ENCODE assay signal across 32 mouse cellular contexts in genomic region chr6:34919146-34919545, GRCm38 (mm10). TPM values are rescaled to one million over a fixed set of nuclear protein-coding genes. Genes with fewer than 3 reads are reported as not detected.
"Had no signal": no experiment of that assay in that cellular context is flagged by ENCODE, and none has a peak within 500 bp of the region (broad histone marks: within the 10 kb centered on the region; RNA-seq: fewer than 3 reads in every experiment).

No protein-coding gene starts in this region.

- H3K4me3 ChIP-seq: gastrocnemius, adult 2 months; heart, embryonic 13.5 days; heart, embryonic 15.5 days; hindbrain, embryonic 10.5 days; hindbrain, embryonic 12.5 days; intestine, embryonic 15.5 days; layer of hippocampus, adult 2 months; limb, embryonic 12.5 days; liver, embryonic 13.5 days; liver, embryonic 15.5 days had no signal

- H3K36me3 ChIP-seq: heart, embryonic 13.5 days; heart, embryonic 15.5 days; hindbrain, embryonic 10.5 days; hindbrain, embryonic 12.5 days; intestine, embryonic 15.5 days; limb, embryonic 12.5 days; liver, embryonic 13.5 days; liver, embryonic 15.5 days had no signal

- H3K4me1 ChIP-seq: heart, embryonic 15.5 days; hindbrain, embryonic 12.5 days; intestine, embryonic 15.5 days had no signal

- H3K27me3 ChIP-seq: heart, embryonic 13.5 days; heart, embryonic 15.5 days; hindbrain, embryonic 12.5 days; intestine, embryonic 15.5 days; limb, embryonic 12.5 days; liver, embryonic 13.5 days; liver, embryonic 15.5 days had no signal

- DNase-seq: gastrocnemius, adult 2 months; gastrocnemius, postnatal 10 days; gastrocnemius, postnatal 25 days; heart, adult 18-20 months; heart, postnatal 14 days; heart, postnatal 4 days; kidney, adult 18-20 months; kidney, adult 8-10 months; kidney, postnatal 10 days; kidney, postnatal 25 days; kidney, postnatal 4 days; layer of hippocampus, postnatal 36 days; left cerebral cortex, postnatal 4 days; liver; liver, embryonic 13.5 days had no signal

- ATAC-seq: hindbrain, embryonic 16.5 days; inflammation-experienced regulatory T-cells, adult 6 months; intestine, embryonic 15.5 days; intestine, postnatal 0 days had no signal

- H3K27ac ChIP-seq: gastrocnemius, adult 2 months; heart, embryonic 13.5 days; heart, embryonic 15.5 days; hindbrain, embryonic 10.5 days; hindbrain, embryonic 12.5 days; hindbrain, embryonic 14.5 days; intestine, embryonic 15.5 days; layer of hippocampus, adult 2 months; limb, embryonic 12.5 days; liver, embryonic 13.5 days; liver, embryonic 15.5 days had no signal

- H3K9me3 ChIP-seq: heart, embryonic 13.5 days; heart, embryonic 15.5 days; hindbrain, embryonic 10.5 days; hindbrain, embryonic 12.5 days; intestine, embryonic 15.5 days; limb, embryonic 12.5 days; liver, embryonic 13.5 days; liver, embryonic 15.5 days had no signal

RNA-seq across cellular contexts. Expression of gene Stra8, which starts 0.8 kb away (rescaled TPM):
- polyA plus RNA-seq: heart, embryonic 11.5 days; heart, embryonic 13.5 days; heart, embryonic 15.5 days; heart, postnatal 0 days; hindbrain, embryonic 10.5 days; hindbrain, embryonic 12.5 days; hindbrain, embryonic 14.5 days; hindbrain, embryonic 16.5 days; inflammation-experienced regulatory T-cells, adult 6 months; intestine, embryonic 15.5 days; intestine, postnatal 0 days; kidney, embryonic 14.5 days; kidney, embryonic 16.5 days; limb, embryonic 12.5 days; liver, embryonic 11.5 days; liver, embryonic 13.5 days; liver, embryonic 15.5 days had no signal
